Mouse (Mus musculus) embryo, embryonic 9.5 days (tissue): Measurements from ENCODE around the gene Btbd19.

Experiments
- DNase-seq: peaks from one replicate; pipeline ENCODE4 v3.0.0-alpha.2; 2017; ENCODE audit errors: extremely low spot score

Gene Btbd19

DNA sequence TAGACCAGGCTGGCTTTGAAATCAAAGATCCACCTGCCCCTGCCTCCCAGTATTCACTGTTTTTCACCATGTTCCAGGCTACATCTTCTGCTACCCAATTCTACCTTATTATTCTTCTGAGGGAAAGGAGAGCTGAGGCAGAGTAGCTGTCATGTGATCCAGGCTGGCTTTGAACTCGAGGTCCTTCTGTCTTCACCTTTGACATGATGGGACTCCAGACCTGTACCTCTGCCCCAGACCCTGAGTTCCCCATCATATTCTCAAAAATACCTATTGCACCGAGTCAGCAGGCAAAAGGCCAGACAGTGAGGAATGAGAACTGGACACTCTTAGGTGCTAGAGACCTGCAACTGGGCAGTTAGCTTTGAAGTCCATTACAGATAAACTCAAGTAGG lies 9.1 kb upstream of the Btbd19 start:
- no peak for DNase-seq

DNA sequence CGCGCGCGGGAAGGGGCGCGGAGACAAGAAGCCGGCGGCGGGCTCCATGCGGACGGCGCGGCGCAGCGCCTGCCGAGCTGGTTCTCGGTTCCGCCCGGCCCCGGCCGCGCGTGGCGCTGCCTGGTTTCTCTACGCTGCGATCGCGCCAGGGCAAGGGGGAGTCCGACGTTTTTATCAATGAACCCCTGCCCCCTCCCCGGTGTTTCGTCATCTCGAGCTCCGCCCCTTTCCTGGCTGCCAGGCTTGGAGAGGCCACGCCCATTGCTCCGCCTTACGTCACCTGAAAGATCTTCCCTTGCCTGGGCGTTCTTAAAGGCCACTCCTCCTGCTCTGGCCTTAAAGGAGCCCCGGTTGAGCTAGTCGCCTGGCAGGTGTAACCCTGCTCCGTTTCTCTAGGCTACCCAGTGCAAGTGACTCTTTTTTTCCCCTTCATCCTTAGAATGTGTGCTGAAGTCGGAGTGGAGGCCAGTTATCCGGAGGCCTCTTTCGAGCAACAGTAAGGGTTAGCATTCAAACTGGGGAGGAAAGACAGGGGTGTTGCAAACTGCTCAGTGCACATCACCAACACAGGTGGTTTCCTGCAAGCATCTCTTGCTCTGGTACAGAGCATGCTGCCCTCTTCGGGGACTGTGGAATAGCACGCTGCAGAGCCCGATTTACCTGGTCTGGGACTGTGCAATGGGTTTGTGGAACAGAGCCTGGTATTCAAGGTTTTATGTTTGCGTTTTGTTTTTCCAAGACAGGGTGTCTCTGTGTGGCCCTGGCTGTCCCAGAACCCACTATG lies 8.5 kb upstream of the Btbd19 start, which contains the start of gene Plk3:
Plk3 (minus strand) TSS at position 147 of the 784 bp plus-strand sequence.
- peak; percentile 95 for DNase-seq

DNA sequence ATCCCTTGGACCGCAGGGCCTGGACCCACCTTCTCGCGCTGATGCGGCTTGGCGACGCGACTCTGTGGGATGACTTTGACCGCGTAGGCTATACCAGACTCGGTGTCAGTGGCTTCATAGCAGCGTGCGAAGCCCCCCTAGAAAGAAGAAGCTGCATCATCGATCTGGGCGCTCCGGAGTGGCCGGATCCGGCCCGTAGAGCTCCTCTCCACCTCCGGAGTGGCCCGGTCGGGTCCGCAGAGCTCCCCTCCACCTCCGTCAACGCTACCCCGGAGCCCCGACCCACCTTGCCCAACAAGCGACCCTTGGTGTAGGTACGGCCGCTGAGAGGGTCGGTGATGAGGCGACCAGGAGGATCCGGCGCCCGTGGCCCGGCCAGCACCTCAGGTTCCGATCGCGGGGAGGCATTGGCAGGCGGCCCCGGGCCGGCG lies 7.9 kb upstream of the Btbd19 start:
- DNase-seq, result no peak

DNA sequence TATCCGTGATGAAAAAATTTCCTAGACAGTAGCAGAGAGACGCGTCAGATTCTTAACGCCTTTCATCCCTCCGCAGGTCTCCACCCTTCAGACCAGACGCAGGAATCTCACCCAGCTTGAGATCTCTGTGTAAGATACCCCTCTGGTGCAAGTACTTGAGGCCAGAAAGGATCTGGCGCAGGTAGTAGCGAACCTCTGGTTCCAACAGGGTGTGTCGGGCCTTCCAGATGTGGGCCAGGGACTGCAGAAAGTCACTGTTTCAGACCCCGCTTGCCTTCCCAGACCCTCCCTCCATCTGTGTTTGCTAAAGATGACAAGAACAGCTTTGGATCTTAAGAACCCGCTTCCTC lies 7.2 kb upstream of the Btbd19 start:
- DNase-seq, result no peak

DNA sequence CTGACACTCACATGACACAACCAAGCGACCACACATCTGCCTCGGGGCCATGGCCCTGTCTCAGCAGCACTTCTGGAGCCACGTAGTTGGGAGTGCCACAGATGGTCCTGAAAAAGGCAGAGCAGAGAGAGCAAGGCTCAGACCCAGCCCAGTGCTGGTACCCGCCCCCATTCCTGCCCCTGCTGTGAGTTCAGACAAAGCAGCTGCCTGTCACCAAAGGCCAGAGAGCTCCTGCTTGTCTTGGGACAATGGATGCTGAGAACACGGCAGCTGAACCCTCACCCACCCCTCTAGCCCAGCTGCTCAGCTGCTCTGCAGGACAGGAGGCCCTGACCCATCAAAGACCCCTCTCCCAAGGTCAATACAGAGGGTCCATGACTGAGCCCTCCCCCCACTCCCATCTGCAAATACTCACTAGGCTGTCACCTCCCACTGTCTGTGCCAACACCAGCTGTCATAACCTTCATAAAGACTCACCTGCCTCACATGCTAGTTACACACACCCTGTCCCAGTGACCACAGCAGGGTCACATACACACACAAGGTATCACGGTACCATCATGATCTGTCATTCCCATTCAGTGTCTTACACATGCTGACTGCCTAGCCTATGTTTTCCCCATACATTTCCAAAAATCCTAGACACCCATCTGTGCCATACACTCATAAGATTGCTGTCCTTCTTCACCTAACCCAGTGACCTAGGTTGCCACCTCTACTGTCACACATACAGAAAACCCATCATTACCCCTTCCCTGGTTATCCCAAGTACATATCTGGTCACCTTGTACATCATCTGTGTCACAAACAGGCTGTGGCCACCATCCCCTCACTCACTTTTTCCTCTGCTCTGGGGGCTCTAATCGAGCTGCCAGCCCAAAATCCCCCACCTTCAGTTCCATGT lies 6.6 kb upstream of the Btbd19 start:
- DNase-seq, result peak; percentile 73

DNA sequence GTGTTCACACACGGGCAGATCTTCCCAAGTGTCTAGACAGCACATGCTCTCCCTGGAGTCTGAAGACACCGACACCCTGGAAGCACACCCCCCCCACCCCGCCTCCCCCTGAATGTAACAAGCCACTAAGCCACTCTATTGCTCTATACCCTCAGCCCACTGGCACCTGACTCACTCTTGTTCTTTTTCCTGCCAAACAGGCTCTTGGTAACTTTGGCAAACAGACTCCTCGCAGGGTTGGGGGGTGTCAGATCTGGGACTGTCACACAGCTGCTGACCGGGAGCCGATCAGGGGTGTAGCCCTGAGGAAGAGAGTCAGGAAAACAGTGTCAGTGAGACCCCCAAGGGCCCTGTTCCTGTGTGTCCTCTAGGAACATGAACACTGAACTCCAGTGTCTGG lies 5.7 kb upstream of the Btbd19 start:
- DNase-seq, result no peak

DNA sequence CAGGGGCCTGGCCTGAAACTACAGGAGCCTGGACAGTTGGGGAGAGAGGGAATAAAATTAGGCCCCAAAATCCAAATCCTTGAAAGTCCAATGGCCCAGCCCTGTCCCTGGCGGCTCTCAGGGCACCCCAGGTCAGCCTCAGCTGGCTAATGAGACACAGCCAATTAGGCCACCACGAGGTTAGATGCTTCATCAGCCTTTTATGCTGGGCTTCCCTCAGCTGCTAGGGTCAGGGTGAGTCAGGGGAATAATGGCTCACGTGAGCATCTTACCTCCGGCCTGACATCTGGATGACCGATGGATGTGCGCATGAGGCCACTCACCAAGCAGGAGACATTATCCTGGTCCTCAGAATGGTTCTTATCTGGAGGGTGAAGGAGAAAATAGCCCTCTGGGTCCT lies 5.3 kb upstream of the Btbd19 start:
- no peak for DNase-seq

DNA sequence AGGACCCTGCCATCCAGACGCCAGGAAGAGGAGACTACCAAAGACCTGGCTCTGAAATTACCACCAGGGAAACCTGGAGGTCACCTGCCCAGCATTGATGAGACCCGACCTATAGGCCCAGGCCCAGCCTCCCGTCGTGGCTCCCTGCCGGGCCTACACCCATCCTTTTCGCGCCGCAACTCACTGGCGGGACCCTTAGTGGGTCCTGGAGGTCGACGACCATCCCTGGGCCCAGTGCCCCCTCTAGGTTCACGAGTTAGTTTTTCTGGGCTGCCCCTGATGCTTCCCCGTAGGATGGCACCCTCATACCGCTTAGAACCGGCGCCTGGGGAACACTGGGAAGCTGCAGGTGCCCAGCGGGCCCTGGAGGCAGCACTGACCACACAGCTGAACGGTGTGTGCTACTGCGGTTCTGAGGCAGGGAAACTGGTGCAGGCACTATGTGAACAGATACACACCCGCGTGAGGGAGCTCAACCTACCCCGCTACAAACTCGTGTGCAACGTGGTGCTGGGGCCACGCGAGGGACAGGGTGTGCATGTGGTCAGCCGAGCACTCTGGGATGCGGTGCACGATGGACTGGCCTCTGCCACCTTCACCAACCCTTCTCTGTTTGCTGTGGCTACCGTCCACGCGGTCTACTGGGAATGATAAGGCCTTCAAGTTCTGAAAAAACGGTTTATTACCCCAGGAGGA lies 2.6 kb upstream of the Btbd19 start:
- DNase-seq, result no peak

DNA sequence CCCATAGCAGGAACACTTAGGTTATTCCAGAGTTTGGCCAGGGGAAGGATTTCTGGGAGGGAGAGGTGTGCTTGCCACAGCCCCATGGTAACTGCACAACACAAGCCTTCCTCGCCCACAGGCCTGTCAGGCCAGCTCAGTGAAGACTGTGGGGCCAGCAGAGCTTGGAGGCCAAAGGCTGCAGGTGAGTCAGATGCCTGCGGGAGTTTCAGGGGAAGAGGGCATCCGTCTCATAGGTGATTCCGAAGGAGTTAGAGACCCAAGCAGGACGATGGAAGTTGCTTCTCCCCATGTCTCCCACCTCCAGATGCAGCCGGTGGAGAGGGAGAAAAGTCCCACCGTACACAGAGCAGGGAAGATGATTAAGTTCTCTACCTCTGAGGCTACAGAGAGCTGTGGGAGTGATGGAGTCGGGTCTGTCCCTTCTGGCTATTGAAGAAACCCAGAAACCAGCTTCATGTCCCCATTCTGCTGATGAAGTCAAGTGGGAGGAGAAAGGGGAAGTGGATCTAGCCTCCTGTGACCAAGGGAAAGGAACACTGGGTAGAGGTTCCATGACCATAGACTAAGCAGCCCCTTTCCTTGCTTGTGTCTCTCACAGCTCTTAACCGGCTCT lies 1.3 kb upstream of the Btbd19 start, which contains the start of gene Tctex1d4:
Tctex1d4 (plus strand) TSS at position 120 of the 616 bp plus-strand sequence.
- no peak for DNase-seq

DNA sequence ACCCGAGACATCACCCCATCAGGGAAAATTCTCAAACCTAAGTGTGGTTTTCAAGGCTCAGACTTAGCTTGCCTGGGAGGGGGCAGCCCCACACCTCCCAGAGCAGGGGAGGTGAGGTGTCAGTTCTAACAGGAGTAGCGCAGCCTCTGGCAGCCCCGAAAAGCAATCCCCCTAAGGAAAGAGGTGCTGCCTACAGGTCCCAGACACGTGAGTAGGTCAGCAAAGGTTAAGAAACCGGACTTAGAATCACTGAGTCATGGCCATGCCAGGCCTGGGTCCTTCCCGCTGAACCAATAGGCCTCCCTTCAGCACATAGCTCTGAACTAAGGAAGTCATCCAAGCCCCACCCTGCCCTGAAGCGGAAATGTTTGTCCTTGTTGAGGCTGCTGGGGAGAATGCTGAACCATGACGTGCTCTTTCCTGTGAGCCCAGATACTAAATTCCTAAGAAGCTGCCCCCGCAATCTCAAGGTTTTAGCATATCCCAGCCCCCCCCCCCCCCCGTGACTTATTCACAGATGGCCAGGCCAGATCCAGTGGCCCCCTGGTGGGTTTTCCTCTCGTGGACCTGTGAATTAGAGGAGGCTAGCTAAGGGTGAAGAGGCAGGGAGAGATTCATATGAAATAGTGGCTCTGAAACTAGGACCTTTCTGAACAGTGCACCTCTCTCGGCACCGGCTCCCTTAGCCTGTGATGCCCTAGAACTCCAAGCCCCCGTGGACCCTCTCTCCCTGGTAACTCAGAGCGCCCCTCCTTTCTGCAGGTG lies 567 bp upstream of the Btbd19 start:
- no peak for DNase-seq

DNA sequence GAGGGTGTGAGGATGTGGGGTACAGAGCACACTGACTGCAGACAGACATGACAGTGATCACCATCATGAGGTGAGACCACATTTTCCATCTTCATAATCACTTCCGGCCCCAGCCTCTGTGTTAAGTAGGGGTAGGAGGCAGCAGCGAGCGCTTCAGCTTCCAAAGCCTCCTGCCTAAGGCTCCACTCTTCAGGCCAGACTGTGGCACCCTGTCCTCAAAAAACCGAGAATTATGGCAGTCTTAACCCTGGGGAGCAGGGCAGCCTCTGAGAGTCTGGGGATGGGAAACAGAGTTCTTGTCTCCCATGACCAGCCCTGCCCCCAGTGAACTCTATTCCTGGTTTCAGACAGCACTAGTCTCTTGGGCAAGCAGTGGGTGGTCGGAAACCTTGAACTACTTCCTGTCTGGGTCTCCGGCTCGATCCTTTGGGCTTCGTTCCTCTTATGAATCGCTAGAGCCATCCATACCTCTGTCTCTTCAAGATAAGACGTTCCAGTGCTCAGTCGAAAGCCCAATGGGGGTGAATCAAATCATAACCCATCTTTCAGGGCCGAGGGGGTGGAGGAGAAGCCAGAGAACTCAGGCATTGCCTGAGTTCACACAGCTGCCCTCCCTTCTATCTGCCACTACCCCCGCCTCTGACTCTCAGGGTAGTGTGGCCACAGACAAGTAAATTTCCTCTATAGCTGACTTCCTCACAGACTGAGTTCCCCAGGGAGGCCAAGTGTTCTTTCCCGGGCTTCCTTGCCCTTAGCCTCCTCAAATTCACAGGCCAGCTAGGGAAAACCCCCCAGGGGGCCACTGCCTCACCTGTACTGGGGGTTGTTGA lies 792 bp downstream of the Btbd19 start:
- DNase-seq, result no peak

DNA sequence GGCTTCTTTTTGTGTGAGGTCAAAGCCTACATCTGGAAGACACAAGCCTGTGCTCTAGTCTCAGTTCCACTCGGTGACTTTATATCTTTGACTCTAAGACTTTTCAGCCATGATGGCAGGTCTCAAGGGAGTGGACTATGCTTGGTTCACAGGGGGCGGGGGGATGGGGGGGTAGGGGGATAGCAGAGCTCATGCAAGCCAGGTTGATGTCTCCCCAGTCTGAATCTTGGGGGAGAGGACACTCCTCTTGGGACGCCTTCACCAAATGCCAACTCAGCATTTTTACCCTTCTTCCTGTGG lies 1.4 kb downstream of the Btbd19 start:
- no peak for DNase-seq

DNA sequence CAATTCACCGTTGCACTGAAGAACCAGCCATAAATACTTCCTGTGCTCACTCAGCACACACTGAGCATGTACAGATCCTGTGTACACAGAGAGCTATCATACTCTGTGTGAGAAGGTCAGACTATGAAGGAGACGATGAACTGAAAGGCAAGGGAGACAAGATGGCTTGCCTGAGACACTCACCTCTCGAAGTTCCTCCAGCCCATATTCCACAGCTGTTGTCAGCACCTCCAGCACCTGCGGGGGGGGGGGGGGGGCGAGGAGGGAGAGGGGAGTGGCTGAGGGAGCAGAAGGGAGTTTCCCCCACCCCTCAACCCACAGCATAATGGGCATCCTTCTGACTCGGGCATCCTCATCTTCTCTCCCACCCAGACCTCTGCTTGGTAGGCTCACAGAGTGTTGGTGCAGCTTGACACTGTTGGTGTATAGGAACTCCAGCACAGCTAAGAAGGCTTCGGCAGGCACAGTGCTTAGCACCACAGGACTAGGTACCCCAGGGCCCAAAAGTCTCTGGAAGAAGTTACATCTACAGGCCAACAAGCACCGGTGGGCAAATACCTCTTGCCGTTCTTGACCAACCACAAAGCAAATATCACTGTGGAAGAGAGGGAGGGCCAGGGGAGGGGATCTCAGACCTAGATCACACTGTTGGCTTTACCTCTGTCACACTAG lies 1.8 kb downstream of the Btbd19 start:
- DNase-seq, result no peak

DNA sequence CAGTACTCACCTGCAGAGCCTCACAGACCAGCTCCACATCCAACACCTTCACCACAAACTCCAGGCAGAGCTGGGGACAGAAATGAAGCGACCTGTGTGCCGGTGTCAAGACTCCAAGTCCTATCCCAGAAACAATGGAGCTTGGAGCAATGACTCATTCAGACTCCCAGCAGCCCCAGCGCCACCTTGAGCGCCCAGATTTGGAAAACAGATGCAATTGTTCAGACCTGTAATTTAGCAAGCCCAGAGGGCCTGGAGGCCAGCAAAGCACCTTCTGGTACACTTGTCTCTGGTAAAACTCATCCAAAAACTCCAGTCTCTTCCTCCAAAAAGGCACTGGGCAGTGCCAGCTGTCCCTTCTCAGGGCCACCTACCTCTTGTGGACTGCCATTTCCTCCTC lies 3.3 kb downstream of the Btbd19 start:
- DNase-seq, result no peak

DNA sequence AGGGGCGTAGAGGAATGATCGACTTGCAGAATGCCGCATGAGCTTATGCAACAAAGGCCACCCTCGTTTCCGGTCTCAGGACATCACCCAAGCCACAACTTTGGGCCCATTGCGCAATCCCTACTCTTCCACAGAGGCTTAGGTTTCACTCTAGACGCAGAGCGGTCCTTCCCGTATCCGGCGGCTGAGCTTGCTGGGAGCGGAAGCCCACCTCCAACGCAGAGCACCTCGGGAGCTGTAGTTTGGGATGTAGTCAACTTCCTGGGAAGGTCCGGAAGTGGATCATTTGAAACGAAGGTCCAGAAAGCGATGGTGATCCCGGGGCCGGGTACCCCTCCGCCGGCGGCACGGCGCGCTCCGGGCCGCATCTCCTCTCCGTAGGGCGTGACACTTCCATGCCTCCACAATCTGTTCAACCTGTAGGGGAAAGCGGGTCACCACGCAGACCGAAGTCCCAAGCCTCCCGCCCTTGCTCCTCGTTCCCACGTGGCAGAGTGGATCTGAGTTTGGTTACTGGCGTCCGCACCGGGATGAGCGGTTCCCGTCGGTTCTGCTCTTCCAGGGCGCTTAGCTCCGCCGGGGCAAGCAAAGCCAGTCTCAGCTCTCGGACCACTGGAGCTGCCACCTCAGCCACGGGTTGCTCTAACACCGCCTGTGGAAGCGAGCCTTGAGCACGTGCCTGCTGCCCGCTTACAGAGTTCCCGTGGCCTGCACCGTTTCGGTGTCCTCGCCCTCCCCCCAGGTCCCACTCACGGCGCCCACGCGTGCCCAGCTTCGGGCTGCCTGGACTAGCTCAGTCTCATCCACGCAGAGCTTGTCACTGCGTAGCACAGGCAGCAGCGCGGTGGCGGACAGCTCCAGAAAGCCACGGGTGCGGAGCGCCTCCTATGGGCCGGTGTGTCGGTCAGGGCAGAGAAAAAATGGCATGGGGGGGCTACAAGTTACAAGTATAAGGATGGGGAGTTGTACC lies 4.8 kb downstream of the Btbd19 start:
- peak; percentile 91 for DNase-seq

DNA sequence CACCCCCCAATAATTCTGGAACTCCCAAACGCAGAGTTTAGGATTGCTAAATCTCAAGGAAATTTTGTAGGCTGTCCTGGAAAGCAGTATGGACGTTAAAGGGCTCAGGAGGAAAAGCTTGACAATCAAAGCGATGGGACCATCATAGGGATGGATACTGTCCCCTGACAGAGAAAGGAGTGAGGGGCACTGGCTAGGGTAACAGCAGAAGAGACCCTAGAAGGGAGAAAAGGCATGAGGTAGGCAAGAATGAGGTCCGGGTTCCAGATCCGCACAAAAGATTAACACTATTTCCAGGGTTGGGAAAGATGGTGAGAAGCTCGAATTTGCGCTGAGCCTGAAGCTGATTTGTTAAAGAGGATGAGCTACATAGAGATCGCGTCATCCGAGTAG lies 5.5 kb downstream of the Btbd19 start:
- no peak for DNase-seq

DNA sequence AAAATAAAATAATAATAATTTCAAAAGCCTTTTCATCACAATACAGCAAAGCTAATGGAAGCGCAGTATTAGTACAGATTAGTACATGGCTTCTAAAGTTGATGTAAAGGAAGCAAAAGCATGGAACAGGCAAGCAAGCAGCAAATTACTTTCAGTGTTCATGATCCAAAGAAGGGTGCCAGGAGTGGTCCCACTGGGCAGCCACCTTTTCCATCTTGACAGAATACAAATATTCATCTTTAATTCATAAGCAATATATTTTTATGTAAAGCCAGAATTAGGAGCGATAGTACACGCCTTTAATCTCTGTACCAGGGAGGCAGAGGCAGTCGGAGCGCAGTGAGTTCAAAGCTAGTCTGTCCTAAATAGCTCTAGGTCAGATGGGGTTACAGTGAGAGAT lies 5.9 kb downstream of the Btbd19 start:
- DNase-seq, result no peak

DNA sequence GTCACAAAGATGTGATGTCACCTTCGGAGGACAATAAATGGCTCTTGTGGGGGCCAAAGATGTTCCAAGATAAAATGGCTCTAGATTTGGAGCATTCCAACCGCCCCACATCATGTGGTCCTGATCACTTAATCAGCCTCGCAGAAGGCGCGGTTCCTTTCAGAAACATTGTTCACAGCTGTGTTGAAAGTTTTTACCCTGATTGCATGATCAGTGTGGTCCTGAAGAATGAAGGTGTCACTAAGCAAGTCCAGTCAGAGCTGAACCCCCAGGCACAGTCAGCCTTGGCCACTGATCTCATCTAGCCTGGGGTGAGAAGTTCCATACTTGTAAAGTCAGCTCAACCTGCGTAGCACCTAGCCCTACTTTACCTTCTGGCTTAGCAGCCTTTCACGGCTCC lies 7.6 kb downstream of the Btbd19 start:
- DNase-seq, result no peak

DNA sequence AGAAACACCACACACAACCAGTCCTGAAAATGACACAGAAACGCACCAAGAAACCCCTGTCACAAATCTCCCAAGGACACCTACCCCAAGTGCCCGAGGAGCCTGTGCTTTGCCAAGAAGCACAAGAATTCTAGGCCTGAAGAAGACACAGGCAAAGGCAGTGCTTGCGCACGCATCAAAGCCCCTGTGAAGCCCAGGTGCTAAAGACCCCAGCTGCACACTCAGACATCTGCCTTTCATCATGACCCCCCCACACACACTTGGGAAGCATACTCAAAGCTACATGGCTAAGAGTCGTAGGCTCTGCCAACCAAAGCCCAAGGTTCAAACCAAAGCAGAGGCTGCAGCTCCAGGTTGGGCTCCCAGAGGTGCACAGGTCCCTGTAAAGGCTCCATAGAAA lies 9.9 kb downstream of the Btbd19 start:
- no peak for DNase-seq
